Mouse (Mus musculus): ENCODE data around the gene Angel1.

DNA sequence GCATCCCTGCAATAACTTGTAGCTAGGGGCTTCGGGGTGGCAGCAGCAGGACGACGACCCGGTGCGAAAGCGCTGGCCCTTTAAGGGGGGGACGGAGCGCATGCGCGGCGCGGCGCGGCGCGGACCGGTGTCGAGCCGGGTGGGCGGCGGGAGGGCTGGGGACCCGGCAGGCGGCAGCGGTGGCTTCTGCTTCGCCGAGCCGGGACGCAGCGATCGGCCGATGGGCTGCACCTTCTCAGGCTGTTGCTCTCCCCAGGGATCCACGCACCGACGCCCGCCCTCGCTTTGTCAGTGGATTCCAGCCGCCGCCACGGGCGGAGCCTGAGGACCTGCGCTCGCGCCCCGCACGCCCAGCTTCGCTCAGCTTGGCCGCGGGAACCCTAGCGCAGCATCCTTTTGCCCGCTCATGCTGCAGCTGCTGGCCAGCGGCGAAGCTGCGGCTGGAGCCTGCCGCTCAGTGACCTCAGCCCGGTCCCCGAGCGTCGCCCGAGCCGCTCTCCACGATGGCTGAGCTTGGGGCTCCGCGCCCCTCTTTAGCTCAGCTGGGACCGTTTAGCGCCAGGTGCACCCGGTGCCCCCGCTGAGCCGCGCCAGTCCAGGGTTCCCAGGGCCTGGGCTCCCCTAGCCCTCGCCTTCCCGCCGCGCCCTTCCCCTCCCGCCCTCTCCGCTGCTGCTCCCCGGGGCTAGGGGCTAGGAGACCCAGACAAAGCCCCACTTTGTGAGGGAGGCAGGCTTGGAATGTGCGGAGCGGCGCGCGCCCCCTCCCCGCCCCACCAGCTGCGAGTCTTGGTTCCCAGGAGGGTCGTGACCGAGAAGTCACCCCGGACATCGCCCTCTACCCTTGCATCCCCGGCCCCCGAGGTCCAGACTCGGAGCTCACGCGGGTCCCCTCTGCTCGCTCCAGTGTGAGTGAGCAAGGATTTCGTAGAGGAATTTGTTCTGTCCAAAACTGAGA lies 47.4 kb downstream of the Angel1 start, which contains the start of gene Vash1:
- TF ChIP-seq CTCF (conservative IDR thresholded peaks at IDR 0.05; ENCODE audit: insufficient read depth, insufficient read length, low read depth, low read length) (no peak), POLR2A (IDR thresholded peaks at IDR 0.05; ENCODE audit: low read depth, low read length) (no peak)
